Mouse (Mus musculus) heart, postnatal 10 days (tissue): ENCODE data around the gene Tspan13. TPM values are rescaled to one million over a fixed set of nuclear protein-coding genes. Genes with fewer than 3 reads are reported as not detected.
A peak's percentile ranks its signal among the peaks of the same experiment; 100 is the strongest.

Source experiments
- DNase-seq, 2 experiments: peaks; one replicate each; pipeline ENCODE4 v3.0.0; 2021
- intact Hi-C: fragments of 180-260 bp; cut with DNase I; formaldehyde crosslinking; loops from one replicate; pipeline ENCODE4 v1.15.1; 2025
- total RNA-seq, 2 experiments: library from RNA; stranded (reverse); gene quantifications; 2 replicates each; pipeline ENCODE4 v1.2.3; 2021

Tspan13 gene
- total RNA-seq, 2 experiments from 2014 or later: 83.1 to 96.5 TPM

DNA sequence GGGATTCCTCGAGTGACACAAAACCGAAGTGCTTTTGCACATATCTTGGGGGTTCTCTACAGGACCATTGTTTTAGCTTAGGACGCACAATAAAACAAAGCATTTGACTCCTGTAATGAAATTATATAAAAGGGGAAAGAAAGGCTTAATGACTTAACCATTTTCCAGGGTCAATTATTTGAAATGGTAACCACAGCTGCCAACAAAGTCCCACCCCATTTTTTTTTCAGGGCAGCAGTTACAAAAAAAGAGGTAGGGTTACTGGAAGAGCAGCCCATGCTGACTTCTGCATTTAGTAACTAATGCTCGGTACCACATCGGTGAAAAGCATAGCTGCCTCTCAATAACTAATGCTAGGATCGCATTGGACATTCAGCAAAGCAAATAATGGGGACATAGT is 6.8 kb downstream of the Tspan13 start:
- no peak for DNase-seq
- intact Hi-C loops: no loop called here

DNA sequence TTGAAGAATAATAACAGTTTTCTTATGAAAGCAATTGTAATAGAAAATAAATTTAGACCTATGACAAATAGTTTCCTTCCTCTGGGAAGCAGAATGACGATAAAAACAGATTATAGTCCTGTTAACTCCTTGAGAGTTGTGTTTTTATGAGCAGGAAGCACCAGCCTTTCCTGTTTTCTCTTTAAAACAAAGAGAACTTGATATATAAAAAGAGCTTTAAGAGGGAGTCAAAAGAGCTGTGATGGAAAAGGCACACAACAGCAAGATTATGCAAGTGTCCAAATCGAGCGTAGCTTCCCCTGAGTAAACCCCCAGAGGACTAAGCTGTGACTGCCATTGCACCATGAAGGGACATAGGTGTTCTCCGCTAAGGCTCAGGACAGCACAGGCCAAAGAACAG is 9.9 kb downstream of the Tspan13 start:
- intact Hi-C loops: loop anchor here (5.0 kb wide), 1 partner anchor 1075 kb away; the partner anchor contains the start of gene Meox2
- DNase-seq: peak; percentile 32 to 40

DNA sequence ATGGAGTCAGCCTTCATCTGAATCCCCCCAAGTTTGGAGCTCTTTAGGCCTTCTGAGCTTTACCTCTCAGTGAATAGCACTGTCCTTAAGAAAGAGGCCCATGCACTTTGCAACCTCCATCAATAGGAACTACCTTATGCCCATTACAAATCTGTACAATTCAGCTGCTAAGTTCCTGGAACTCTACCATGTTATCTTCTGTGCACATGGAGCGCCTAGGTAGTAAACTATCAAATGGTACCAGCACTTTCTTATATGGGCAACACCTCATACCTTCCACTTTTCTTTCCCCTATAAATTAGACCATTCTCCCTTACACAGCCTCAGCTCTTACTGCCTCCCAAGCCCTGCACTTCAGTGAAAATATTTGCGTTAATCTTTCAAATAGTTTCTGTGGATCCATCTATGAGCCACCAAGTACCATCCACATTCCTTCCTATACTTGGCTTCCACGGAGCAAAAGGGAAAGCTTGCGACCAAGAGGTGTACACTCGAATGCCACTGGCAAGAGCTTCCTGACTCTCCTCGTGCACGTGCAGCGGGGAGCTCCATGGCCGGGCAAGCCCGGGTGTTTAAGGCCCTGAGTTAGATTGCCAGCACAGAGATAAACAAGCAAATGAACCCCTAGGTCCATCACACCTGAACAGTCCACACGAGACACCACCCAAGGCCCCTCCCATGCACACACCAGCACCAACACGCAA is 11.5 kb downstream of the Tspan13 start:
- no peak for DNase-seq
- intact Hi-C loops: loop anchor here (5.0 kb wide), 1 partner anchor 1076 kb away; the partner anchor contains the start of gene Meox2

DNA sequence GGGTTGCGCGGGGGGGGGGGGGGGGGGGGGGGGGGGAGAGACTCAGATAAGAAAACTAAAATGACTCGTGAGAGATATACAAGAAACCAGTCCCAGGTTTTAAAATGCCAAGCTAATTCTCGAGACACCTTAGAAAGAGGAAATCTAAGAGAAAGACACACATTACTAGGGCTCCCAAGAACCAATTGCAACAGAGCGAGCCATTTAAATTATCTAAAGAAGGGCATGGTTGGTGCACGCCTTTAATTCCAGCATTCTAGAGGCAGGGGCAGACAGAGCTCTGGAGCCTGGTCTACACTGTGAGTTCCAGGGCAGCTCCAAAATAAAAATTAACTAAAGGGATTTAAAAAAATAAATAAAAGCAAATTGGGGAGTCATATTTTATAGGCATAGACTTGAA is 12.6 kb downstream of the Tspan13 start:
- intact Hi-C loops: loop anchor here (5.0 to 10.0 kb wide), 2 partner anchors 355 to 1078 kb away; partner anchors contain the start of genes D630036H23Rik, Ispd and Meox2
- no peak for DNase-seq

DNA sequence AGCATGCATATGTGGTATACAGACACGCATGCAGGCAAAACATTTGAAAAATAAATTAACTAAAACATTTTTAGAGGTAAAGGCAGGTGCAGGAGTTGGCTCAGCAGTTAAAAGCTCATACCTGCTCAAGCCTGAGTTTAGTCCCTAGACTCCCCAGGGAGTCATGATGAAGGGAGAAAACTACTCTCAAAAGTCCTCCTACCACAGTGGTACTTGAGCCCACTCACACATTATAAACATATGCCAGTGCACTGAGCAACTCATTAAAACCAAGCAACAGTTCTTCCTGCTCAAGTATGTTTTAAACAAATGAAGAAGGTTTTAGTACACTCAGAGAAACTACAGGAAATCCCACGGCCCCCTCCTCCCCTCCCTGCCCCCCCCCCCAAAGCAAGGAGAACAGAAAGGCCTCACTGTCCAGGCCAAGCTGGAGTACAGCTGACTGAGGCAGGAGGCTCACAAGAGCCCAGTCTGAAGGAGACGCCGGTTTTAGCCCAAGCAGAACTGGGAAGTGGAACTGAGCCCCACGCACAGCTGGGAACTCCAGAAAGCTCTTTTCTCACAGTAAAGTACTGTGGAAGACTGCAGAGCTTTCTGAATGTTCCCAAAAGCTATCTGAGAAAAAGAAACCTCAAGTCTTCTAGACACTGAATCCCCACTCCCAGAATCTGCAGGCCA is 13.2 kb downstream of the Tspan13 start:
- intact Hi-C loops: loop anchor here (10.0 kb wide), 1 partner anchor 356 kb away; the partner anchor contains the start of genes D630036H23Rik and Ispd
- DNase-seq: no peak

DNA sequence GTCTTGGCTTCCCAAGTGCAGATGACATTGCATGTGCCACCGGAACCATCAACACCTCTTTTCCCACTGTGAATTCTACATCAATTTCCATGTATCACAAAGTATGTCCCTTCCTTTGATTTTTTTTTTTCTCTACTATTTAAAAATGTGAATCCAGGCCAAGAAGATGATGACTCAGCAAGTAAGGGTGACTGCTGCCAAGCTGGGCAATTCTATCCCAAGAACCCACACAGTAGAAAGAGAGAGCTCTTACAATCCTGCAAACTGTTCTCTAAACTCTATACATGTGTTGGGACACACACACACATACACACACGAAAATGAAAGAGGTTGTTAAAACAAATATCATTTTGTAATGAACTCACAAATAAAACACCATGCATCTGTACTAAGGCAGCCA is 15.1 kb downstream of the Tspan13 start:
- no peak for DNase-seq
- intact Hi-C loops: loop anchor here (10.0 kb wide), 1 partner anchor 358 kb away; the partner anchor contains the start of genes D630036H23Rik and Ispd

DNA sequence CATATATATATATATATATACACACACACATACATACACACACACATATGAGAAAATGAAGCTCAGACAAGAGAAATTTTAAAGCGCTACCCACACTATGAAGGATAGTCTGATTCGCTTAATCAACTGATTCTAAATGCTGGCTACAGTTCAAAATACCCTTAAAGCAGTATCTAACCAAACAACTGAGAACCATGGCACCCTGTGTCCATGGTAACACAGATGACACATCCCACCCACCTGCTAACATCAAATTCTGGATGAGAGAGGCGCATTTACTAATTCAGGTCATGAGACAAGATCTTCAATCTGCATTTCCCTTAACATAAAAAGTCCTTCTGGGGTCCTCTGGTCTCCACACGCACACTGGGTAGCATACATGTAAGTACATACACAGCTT is 16.2 kb downstream of the Tspan13 start:
- intact Hi-C loops: loop anchor here (10.0 kb wide), 1 partner anchor 359 kb away; the partner anchor contains the start of genes D630036H23Rik and Ispd
- DNase-seq: no peak

DNA sequence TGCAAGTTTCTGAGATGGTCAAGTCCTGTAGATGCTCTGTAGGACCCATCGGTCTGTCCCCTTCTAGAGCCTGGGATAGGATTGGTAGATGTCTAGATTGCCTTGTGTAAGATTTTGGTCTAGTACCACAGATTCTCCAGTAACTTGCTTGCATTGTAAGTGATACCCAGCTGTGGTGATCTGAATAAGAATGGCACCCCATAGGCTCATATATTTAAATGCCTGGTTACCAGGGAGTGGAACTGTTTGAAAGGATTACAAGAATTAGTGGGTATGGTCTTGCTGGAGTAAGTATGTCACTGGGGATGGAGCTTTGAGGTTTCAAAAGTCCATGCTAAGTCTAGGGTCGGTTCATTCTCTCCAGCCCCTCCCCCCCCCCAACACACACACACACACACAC is 21.6 kb downstream of the Tspan13 start:
- no peak for DNase-seq
- intact Hi-C loops: loop anchor here (10.0 kb wide), 1 partner anchor 364 kb away; the partner anchor contains the start of genes D630036H23Rik and Ispd

DNA sequence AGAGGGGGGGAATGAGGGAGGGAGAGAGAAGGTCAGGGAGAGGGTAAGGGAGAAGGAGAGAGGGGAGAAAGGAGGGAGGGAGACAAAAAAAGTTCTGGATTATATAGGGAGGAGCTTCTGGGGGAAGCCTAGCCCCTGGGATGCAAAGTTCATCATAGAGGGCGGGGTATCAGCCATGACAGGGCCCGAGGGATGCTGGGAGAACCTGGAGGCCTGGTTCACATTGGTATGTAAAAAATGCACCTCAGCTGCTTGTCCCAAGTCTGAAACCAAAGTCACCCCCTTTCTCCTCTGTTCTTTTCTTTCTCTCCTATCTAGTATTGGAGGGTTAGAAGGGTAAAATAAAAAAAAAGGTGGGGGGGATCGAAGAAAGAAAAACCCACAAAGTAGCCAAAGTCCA is 22.2 kb downstream of the Tspan13 start:
- DNase-seq: no peak
- intact Hi-C loops: loop anchor here (10.0 kb wide), 1 partner anchor 365 kb away; the partner anchor contains the start of genes D630036H23Rik and Ispd

DNA sequence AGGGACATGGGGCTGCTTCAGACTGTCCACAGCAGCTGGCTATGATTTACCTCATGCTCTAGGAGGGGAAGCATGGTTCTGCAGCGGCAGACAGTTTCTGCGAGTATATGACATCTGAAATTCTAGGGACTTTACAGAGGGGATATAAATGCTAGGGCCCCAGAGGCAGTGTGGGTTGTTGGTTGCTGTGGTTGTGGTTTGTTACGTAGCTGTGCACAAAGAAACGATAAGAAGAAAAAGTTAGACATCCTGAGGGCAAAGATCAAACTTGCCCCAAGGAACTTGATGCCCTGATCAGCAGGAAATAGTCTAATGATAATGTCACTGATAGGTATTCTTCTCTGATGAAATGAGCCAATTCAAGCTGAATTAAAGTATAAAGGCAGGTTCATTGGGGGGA is 22.7 kb downstream of the Tspan13 start:
- no peak for DNase-seq
- intact Hi-C loops: no loop called here

DNA sequence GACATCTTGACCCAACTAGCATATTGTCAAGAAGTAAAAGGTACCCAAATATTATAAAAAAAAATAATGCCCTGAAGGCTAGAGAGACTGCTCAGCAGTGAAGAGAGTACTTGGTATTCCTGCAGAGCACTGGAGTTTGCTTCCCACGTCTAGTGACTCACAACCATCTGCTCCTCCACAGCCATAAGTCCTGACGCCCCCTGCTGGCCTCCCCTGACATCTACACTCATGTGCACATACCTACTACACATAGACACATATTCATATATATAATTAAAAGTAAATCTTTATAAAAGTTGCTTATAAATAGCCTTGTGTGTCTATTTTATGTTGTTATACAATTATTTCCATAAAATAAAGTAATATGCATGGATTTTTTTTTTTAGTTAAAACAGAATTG is 24.5 kb downstream of the Tspan13 start:
- intact Hi-C loops: no loop called here
- no peak for DNase-seq

DNA sequence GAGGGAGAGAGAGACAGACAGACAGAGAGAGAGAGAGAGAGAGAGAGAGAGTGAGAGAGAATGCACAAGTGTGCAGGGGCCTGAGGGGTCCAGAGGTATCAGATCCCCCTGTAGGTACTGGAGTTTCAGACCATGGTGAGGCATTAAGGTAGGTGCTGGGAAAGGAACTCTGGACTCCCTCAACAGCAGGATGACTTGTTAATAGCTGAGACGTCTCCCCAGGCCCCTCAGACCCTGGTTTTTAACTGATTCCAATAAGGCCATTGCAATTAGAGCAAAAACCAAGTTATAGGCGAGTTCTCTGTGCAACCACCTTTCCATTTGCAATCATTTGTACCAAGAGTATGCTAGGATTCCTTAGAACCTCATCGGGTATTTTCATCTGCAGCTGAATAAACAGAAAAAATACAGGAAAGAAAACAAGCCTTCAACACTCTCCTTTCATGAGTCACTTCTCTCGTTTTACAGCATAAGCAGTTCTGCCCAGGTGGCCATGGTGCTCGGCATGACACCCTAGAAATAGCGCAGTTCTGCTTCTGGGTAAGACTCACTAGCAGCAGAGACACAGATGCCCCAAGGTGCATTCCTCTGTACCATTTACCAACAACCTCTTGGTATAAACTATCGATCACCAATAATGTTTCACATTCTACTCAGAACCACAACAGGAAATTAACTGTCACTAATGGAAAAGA is 28.9 kb downstream of the Tspan13 start:
- DNase-seq: no peak
- intact Hi-C loops: no loop called here

DNA sequence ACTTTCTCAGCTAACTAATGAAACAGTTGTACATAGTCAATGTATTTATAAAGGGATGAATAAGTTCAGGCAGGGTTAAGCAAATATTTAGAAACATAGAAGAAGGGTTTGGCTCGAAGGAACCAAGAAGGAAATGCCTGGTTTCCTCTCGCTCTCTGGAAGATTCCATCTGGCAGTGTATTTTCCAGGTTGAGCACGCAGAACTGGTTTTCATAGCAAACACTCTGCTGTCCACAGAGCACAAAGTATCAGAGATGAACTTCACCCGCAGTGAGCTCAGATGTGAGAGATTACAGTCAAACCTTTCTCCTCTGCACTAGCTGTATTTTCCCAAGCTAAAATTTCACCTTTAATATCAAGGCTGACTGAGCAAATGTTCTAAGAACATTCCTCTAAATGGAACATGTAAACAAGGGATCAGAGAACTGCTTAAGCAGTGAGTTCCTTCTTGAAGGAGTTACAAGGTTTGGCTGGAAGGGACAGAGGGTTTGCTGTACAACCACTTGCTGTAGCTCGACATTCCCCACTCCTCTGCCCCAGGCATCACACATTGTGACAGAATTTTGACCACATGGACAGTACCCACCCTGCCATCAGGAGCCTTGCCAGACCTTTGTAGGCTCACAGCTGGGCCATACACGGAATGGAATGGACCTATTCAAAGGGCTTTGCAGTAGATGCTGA is 33.8 kb downstream of the Tspan13 start:
- DNase-seq: no peak
- intact Hi-C loops: no loop called here

DNA sequence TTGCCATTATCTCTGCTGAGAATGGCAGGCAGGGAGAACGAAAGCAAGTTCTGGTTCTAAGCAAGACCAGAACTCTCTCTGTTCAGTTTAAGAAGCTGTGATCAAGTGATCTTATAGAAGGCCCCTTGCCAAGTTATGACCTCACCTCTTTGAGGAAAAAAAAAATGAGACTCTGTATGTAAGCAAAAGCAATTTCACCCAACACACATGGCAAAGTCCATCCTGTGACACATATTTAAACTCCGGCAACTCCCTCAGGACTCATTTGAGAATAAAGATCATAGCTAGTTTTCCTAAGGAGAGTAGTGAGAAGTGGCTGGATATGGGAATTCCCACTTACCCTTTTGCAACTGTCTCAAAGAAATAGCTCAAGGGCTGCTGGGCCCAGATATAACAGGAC is 34.7 kb downstream of the Tspan13 start:
- intact Hi-C loops: no loop called here

DNA sequence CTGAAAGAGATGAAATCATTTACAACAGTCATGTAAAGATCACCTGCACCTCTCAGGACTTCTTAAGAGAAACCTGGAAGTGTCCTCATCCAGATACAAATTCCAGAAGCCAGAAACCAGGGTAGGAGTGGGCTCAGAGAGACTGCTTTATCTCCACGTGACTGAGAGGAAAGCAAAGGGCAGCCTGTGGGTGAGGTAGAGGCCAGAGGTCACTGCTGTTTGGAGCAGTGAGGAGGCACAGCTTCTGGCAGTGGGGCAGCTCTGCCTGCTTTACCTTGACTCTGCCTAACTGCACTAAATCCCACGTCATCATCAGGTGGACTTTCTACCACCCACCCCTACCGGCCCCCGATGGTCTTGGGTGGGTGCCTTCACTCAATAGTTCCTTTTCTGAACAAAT is 37.6 kb downstream of the Tspan13 start:
- DNase-seq: no peak
- intact Hi-C loops: no loop called here

More for the DNA sequence above, 34.7 kb downstream of the Tspan13 start:
- DNase-seq: no peak

DNA sequence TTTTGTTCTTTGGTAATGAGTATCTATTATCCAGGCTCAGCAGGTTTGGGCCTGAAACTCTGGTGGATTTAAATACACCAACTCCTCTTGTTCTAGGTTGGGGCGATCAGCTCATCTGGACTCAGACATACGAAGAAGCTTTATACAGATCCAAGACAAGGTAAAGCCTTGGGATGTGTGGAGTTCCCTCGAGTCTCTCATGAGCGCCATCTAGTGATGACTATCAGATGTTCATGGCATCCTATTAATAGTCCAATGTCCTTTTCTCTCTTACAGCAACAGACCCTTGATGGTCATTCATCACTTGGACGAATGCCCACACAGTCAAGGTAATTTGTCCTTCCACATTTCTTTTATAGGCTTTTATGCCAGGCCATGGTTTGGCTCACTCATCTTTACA is 46.5 kb downstream of the Tspan13 start:
- intact Hi-C loops: loop anchor here (1.0 kb wide), 1 partner anchor 99 kb away; no protein-coding TSS in a partner anchor
- peak; percentile 24 to 40 for DNase-seq

DNA sequence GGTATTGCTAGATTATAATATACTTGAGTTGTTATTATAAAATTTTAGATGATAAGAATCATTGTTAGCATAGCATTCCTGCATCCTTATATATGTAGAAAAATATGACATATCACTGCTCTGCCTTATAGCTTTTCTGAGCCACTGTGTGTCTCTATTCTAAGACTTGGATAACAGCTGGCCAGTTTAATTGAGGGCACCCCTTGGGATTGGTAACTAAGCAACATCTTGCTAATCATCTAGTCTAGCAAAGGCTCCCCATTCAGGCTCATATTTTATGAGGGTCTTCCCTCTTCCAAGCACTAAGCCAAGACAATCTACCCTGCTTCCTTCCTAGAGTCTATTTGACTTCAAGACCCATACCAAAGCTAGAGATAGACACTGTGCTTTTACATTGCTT is 48.2 kb downstream of the Tspan13 start:
- no peak for DNase-seq
- intact Hi-C loops: no loop called here

DNA sequence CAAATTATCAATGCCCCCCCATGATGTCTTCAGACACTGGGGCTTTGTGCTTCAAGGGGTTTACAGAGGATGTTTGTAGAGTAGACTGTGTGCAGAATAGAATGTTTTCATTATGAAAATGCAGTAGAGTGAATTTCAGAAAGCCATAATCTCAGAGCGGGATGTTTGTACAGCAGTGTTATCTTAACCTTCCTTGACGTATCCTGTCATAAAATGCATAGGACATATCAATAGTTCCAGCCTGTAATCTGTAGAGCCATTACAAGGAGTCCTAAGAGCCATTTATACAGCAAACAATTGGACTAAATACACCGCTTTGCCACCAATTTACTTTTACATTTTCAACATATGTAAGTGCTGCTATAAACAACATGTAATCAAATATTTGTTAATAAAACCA is 48.7 kb downstream of the Tspan13 start:
- intact Hi-C loops: no loop called here
- no peak for DNase-seq

DNA sequence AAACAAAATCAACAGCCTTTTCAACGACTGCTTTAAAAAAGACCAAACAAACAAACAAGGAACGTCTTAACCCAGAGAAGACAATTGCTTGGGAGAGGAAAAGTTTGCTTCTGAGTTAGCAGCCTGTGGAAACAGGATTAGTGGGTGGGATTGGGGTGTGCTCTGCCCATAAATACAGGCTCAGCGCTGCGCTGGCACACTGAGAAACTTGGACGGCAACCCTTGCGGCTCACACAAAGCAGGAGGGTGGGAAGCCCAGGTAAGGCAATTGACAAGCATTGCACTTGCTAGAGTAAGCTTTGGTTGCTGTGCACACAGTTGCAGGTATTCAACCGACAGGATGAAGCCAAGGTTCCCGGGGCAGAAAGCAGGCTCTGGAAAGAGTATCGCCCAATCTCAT is 49.6 kb downstream of the Tspan13 start, which contains the start of gene Agr2:
Gene Agr2, plus strand, starts transcription at position 197 of the 400 bp plus-strand sequence.
- DNase-seq: no peak
- intact Hi-C loops: no loop called here

DNA sequence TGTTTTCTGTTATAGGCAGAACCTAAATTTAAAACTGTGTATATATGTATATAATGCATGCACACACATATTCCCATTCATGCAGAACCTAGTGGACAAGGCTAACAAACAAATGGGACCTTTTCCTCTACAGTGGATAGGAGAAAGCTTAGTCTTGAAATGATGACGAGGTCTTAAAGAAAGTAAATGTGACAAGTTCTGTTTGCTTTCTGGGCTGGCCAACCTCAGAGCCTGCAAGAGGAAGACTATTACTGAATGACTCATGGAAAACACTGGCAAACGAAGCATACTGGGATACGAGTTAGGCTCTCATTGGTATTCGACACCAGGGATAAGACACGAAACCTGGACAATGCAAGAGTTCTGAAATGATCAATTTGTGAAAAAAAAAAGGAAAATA is 57.6 kb downstream of the Tspan13 start:
- intact Hi-C loops: no loop called here
- no peak for DNase-seq
